Mouse (Mus musculus): Measurements from ENCODE around the gene Man1b1. TPM values are rescaled to one million over a fixed set of nuclear protein-coding genes. Genes with fewer than 3 reads are reported as not detected.

The Man1b1 gene
- 10 to 100 TPM; 19.7 to 23.2 TPM for polyA plus RNA-seq (2017; shearing (Covaris generic))

DNA sequence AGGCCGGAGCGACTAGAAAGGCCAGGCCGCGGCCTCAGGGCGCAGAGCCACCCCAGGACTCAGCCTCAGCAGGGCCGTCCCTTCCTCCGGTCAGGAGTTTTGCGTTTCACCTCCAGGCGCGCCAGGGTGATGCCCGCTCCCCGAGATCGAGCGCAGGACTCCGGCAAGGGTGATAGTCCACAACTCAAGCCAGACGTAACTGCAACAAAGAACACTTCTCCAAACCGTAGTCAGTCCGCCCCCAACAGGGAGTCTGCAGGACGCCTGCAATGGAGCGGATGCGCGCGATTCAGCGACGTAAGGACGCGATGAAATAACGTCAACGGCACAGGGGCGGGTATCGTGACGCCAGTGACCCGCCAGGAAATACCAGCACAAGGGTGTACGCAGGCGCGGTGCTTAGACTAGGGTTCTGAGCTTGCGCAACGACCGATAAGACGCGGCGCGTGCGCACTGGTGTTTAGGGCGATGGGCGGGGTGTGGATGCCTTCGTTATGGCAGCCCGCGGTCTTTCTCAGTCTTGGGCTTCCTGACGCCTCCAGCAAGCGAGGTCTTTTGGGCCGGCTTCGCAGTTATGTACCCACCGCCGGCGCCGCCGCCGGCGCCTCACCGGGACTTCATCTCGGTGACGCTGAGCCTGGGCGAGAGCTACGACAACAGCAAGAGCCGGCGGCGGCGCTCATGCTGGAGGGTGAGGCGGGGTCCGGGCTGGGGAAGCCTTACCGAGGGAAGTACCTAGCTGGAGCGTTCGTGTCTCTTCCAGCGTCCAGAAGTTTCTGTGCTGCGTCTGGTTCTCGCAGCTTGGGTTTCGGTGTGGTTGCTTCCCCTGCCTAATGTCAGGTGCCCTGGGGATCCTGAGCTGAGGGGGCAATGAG, at the start of gene Man1b1:
Man1b1 (plus strand) TSS at position 53 of the 875 bp plus-strand sequence.
- peak; percentile 99 for ATAC-seq

DNA sequence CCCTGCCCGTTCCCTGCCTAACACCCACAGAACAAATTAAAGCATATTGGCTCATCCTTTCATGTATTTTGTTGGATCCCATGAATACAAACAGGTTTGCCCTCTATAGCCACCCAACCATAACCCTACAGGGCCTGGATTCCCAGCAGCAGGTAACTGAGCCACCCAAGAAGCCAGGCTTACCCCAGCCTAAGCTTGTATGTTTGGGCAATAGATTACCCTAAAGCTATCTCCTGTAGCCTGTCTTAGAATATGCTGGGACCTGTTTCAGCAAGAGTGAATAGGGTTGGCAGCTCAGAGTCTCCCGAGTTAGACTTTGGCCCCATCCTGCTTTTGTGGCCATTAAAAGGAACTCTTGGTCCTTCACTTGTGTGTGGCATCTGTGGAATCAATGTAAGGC, 46.6 kb upstream of the Man1b1 start:
- no peak for ATAC-seq

- ATAC-seq = no peak
Observed at GRCm38 (mm10) chr2:25286314-25286713, 45.8 kb upstream of the Man1b1 start.

DNA sequence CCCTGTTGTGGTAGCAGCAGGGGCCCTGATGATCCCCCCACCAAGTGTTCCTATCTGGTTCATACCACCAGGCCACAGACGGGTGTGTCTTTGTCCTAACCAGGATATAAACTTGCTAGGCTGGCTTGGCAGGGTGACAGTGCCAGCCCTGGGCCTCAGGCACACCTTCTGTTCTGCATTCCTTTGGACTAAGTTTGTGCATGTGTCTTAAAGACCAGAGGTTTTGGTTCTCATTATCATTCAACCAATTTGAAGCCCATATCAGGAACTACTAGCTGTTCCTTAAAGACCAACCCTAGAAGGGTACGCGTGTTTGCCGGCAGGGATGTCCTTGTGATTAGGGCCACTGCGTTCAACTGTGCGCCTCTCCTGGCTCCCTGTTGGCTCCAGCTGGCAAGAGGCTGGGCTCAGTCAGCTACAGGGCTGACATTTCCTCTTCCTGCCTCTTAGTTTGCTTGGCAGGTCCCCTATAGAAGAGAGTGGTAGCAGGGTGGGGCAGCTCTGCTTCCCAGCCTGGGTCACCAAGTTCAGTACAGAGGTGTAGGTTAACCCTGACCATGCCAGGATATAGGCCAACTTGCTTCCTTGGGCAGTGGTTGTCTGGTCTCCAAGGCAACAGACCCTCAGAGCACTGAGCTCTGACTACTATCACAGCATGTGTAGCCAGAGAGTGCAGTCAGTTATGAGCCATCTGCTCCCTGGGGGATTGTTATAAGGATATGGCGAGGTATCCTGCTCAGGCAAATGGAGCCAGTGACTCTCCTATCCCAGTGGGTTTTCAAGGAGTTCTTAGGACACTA, 45.1 kb upstream of the Man1b1 start:
- no peak for ATAC-seq

- no peak for ATAC-seq
Observed at GRCm38 (mm10) chr2:25287927-25288649, 44.0 kb upstream of the Man1b1 start, which contains the start of gene Tmem210. TSS of gene Tmem210 (plus strand) at chr2:25288145.

- ATAC-seq = no peak
Observed at GRCm38 (mm10) chr2:25288734-25289345, 43.3 kb upstream of the Man1b1 start.

DNA sequence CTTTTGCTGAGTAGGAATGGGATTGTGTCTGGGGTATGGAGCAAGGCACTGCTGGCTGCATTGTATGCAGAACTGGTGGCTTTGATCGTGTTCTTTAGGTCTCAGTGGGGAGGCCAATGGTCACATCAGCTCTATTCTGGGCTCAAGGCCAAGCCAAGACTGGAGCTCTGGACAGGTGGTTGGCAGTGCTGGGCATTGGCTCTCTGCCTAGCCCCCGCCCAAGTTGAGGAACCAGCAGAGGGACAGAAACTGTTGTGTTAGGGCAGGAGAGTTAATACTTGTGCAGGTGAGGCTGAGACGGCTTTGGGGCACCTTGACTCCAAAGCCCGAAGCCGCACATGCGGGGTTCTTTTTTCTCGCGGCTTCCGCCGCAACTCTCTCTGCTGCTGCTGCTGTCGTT, 42.5 kb upstream of the Man1b1 start, which contains the start of gene Lrrc26:
Lrrc26 (plus strand) TSS at position 265 of the 400 bp plus-strand sequence.
- ATAC-seq = no peak

DNA sequence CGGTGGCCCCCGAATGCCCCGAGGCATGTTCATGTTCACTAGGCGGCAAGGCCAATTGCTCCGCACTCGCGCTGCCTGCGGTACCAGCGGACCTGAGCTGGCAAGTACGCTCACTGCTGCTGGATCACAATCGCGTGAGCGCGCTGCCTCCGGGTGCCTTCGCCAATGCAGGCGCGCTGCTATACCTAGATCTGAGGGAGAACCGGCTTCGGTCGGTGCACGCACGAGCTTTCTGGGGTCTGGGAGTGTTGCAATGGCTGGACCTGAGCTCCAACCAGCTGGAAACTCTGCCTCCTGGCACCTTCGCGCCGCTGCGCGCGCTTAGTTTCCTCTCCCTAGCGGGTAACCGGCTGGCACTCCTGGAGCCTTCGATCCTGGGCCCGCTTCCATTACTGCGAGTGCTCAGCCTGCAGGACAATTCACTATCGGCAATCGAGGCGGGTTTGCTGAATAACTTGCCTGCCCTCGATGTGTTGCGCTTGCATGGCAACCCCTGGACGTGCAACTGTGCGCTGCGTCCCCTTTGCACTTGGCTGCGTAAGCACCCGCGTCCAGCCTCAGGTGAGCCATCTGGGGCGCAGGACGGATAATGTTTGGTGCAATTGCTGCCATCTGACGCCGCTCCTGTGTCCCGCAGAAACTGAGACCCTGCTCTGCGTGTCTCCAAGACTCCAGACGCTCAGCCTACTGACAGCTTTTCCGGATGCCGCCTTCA, 41.9 kb upstream of the Man1b1 start:
- no peak for ATAC-seq

DNA sequence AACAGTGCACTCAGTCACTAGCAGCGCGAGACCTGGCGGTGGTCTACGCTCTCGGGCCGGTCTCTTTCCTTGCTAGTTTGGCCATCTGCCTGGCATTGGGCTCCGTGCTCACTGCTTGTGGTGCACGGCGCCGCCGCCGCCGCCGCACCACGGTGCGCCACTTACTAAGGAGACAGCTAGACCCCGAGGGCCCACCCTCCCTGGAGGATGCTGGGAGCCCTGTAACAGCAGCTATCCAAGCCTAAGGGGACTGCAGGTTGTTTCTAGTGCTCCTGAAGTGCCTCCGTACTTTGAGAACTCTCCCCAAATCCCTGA, 41.4 kb upstream of the Man1b1 start:
- ATAC-seq = no peak

- no peak for ATAC-seq
Observed at GRCm38 (mm10) chr2:25291184-25292053, 40.7 kb upstream of the Man1b1 start.

GRCm38 (mm10) chr2:25292054-25292544, 40.0 kb upstream of the Man1b1 start:
- no peak for ATAC-seq

GRCm38 (mm10) chr2:25292856-25293255, 39.3 kb upstream of the Man1b1 start:
- no peak for ATAC-seq

DNA sequence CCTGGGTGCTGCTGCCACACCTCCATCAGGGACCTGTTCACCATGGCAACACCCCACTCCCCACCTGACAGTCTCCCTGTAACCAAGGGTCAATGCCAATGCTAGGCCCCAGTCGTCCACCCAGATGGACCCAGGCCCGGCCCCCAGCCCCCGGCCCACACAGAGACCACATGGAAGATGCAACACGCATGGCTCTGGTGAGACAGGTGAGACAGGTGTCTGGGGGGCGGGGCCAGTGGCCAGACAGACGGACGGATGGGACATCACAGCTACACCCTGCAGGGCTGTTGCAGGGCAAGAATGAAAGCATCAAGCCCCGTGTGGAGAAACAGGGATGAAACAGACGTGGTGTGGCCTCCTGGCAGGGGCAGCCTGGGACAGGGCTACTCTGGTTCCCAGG, 38.4 kb upstream of the Man1b1 start:
- ATAC-seq = no peak

DNA sequence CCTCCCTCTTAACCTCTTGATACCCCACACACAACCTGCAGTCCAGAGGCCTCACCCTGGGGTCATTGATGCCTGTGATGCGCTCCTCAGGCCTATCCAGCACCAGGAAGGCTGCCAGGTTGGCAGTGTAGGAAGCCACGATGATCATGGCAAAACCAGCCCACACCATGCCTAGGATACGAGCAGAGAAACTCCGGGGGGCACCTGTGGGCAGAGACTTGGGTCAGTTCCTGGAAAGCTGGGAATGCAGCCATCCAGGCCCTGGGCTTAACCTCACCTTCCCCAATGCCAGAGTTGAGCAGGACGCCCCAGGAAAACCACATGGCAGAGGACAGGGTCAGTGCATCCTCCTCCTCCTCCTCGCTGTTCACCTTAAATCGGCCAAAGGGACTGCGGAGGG, 35.0 kb upstream of the Man1b1 start:
- no peak for ATAC-seq

GRCm38 (mm10) chr2:25298046-25298445, 34.1 kb upstream of the Man1b1 start:
- ATAC-seq = no peak

DNA sequence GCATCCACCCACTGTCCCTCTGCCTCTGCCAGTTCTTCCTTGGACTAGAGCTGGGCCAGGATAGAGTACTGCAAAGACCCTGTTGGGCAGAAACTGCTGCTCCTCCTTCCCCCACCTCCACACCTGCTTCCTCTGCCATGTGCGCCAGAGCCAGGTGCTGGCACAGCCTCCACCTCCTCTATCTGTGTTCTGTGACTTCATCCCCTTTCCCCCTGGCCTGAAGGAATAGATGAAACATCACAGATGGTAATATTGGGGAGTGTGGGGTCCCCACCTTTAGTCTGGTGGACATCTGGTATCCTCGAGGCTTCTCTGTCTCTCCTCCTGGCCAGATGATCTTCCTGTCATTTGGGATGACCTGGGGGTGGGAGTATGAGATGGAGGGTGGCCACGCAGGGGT, 28.7 kb upstream of the Man1b1 start:
- ATAC-seq = no peak

GRCm38 (mm10) chr2:25303931-25304656, 28.0 kb upstream of the Man1b1 start:
- no peak for ATAC-seq

DNA sequence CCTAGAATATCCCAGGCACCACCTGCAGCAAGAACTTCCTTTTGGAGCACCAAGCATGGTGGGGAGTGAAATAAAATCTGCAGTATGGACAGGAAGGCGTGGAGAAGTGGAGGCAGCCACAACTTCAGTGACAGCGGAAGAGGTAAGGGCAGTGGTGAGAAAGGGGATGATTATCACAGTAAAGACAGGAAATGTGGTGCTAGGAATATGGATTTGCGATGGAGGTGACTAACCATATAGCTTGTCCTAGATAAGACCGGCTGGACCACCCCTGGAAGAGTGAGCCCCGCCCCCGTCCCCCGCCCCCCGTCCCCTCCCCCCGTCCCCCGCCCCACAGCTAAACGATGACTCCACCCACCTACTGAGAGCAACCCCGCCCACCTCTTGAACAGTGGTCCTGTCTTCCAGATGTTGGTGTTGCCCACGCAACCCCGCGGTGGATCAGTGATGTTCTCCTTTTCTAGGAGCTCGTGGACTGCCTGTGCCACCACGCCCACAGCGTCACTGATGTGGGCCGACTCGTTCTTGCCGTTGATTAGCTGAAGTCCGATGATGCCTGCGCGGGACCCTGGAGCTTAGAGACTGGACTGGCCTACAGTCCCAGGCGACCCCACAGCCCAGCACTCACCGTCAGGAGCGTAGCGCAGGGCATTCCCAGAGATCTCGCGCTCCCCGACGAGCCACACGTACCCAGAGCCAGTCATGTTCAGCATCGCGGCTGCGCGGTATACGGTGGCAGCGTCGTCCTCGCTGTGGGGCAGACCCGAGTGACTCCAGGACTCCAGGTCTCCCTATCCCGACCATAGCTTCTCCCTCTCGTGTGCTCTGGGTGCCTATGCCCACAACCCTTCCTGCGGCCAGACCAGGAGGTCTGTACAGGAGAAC, 27.2 kb upstream of the Man1b1 start:
- ATAC-seq = peak; percentile 61
